Mouse (Mus musculus) bone marrow macrophage, adult 2 months (primary cell): ENCODE results near the gene Mogat2. TPM values are rescaled to one million over a fixed set of nuclear protein-coding genes. Genes with fewer than 3 reads are reported as not detected.
A peak's percentile ranks its signal among the peaks of the same experiment; 100 is the strongest.

Experiments used
- H3K27ac ChIP-seq: 2 replicates; pipeline ENCODE4 v1.5.1; 2012; ENCODE audit warnings: low read depth, low read length; ENCODE audit not compliant: insufficient read depth
- H3K4me1 ChIP-seq: 2 replicates; pipeline ENCODE4 v1.6.1; 2012; ENCODE audit warnings: low read length; ENCODE audit not compliant: control insufficient read depth, insufficient read depth
- H3K4me3 ChIP-seq: 2 replicates; pipeline ENCODE4 v1.5.1; 2012; ENCODE audit warnings: mild to moderate bottlenecking, low read length, moderate library complexity; ENCODE audit not compliant: insufficient read depth
- CTCF ChIP-seq: IDR thresholded peaks from 2 replicates; pipeline ENCODE4 v1.5.1; 2012; ENCODE audit warnings: low read depth, mild to moderate bottlenecking, low read length, moderate library complexity
- POLR2A ChIP-seq: IDR thresholded peaks from 2 replicates; pipeline ENCODE4 v1.6.1; 2012; ENCODE audit warnings: mild to moderate bottlenecking, low read depth, low read length, borderline replicate concordance
- polyA plus RNA-seq: library from polyadenylated mRNA; stranded (reverse); fragments of >200 nt; gene quantifications from 2 replicates; pipeline ENCODE4 v1.2.4, GENCODE M21; 2012; ENCODE audit not compliant: missing spikeins, insufficient read depth, insufficient read length

The Mogat2 gene
- polyA plus RNA-seq, 1 experiment: not detected

DNA sequence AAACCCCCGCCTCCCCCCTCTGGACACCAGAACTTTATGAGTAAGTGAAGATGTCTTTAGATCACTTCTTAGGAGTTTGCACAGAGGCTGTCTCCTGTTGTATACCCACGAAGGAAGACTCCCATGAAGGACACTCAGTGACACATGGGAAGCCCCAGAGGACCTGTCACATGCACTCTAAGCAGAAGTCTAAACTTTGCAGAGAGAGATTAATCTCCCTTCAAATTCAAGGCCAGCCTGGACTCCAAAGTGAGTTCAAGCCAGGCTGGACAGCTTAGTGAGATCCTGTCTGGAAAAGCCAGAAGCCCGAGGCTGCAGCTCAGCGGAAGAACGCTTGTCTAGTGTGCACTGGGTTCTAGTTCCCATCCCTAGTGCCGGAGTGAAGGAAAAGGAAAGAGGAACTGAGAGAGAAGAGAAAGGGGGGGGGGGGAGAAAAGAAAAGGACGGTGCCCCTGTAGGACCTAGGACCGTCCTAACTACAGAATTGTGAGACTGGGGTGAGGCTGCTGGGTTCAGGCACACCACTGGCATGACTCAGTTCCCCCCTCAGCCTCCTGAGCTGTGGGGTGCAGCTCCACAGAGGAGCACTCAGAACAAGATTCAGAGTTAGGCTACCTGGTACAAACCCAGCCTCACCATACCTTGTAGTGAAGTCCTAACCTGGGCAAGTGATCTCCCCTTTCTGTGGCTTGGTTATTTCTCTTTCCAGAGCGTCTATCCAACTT, 38.8 kb downstream of the Mogat2 start:
- TF ChIP-seq POLR2A: no peak
- peaks cover 11% of the 10 kb centered on the region for H3K4me1 ChIP-seq
- no peak overlapping the region for H3K27ac ChIP-seq
- H3K4me3 ChIP-seq: no peak overlapping the region

DNA sequence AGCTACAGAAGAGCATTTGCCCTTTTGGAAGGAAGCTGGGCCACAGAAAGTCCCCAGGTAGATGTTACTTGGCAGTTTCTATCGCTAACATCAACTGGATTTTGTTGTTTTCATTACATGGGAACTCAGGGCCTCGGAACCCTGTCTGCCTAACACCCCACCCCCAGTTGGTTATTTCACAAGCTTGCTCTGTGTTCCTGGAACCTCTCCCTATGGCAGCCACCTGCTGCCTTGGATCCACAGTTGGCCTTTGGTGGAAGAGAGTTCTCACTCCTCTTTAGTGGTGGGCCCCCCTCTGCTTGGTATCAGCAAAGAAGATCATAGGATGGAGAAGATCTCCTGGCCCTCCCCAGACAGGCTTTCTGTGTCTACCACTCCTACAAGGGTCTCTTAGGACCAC, 39.6 kb downstream of the Mogat2 start:
- no peak for TF ChIP-seq CTCF
- no peak for TF ChIP-seq POLR2A
- Histone ChIP-seq H3K4me1 (peaks cover 11% of the 10 kb centered on the region), H3K27ac (no peak overlapping the region), H3K4me3 (no peak overlapping the region)

DNA sequence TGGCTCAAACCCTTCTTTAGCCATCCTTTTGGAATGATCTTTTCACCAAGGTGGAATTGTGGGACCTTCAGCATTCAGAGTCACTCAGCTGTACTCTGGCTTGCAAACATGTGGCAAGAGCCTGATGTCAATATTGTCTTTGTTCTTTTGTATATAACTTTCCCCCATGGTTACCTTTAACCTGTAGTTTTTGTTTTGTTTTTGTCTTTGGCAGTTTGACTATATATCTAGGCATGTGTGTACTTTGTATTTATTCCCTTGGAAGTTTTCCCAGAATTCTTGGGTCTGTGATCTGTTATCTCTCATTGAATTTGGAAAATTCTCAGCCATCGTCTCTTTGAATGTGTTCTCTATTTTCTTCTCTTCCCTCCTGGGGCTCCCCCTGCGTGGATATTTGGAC, 43.9 kb downstream of the Mogat2 start:
- Histone ChIP-seq H3K4me3 (no peak overlapping the region), H3K4me1 (peaks cover 15% of the 10 kb centered on the region; the same call in 1 of the 2 replicates), H3K27ac (no peak overlapping the region)
- TF ChIP-seq POLR2A (no peak), CTCF (no peak)

DNA sequence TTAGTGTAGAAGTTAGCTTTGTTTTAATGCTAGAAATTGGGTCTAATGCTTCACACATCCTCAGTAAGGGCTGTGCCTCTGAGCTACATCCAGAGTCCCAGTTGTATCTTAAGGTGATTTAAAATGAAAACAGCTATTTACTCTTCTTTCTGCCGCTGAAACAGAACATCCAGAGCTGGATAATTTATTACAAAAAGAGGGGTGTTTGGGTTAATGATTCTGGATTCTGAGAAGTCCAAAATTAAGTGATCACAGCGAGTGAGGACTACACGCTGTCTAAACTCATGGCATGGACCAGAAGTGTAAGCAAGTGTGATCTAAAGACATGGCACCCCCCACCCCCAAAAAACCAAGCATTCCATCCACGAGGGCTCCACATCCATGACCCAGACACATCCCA, 44.5 kb downstream of the Mogat2 start:
- Histone ChIP-seq H3K27ac (no peak overlapping the region), H3K4me1 (peaks cover 11% of the 10 kb centered on the region; the same call in 1 of the 2 replicates), H3K4me3 (no peak overlapping the region)
- TF ChIP-seq POLR2A (no peak), CTCF (no peak)

DNA sequence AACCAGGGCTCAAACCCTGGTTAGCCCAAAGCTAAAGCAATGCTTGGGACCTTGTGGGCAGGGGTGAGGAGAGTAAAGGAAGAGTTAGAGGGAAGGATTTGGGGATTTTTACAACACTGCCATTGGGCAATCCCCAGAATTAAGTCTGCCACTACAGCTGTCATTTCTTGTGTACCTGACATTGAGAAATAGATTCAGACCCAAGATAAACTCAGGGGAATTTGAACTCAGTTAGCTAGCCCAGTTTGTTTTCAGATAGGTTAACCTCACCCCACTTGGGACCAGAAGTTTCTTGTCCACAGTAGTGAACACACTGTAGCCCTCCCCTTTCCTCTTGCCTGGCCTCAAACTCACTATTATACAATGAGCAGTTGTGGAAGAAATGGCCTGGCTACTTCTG, 47.0 kb downstream of the Mogat2 start:
- peaks cover 11% of the 10 kb centered on the region; the same call in 1 of the 2 replicates for H3K4me1 ChIP-seq
- no peak overlapping the region for H3K4me3 ChIP-seq
- TF ChIP-seq POLR2A: no peak
- no peak for TF ChIP-seq CTCF
- no peak overlapping the region for H3K27ac ChIP-seq

- Histone ChIP-seq H3K4me1 (peaks cover 11% of the 10 kb centered on the region; the same call in 1 of the 2 replicates), H3K27ac (no peak overlapping the region), H3K4me3 (no peak overlapping the region)
- no peak for TF ChIP-seq POLR2A
- no peak for TF ChIP-seq CTCF
Measured at GRCm38 (mm10) chr7:99189885-99190284, 48.5 kb downstream of the Mogat2 start.

DNA sequence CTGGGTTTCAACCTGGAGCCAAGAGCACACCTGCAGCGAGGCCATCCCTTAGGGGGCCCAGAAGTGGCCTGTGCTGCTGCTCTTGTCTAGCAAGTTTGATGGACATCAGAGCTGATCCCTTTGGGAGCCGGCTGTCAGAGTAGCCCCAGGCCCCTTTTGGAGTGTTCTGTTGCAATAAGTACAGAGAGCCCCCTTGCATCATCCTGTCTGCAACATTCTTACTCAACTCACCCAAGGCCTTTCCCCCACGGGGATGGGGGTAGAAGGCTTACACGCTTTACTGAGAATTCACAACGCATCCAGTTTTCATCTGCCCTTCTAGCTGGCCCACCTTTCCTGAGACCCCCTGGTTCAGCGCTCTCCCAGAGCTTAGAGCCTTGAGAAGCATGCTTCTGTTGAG, 49.8 kb downstream of the Mogat2 start:
- TF ChIP-seq POLR2A: no peak
- TF ChIP-seq CTCF: no peak

GRCm38 (mm10) chr7:99187451-99187850, 51.0 kb downstream of the Mogat2 start:
- Histone ChIP-seq H3K4me3 (no peak overlapping the region), H3K27ac (no peak overlapping the region), H3K4me1 (peaks cover 14% of the 10 kb centered on the region)
- TF ChIP-seq POLR2A: no peak
- TF ChIP-seq CTCF: no peak

More for the DNA sequence above, 49.8 kb downstream of the Mogat2 start:
- H3K4me3 ChIP-seq: no peak overlapping the region
- H3K4me1 ChIP-seq: peaks cover 14% of the 10 kb centered on the region
- no peak overlapping the region for H3K27ac ChIP-seq

- H3K4me1 ChIP-seq: peaks cover 13% of the 10 kb centered on the region
- TF ChIP-seq POLR2A (no peak), CTCF (no peak)
- no peak overlapping the region for H3K4me3 ChIP-seq
- H3K27ac ChIP-seq: no peak overlapping the region
Measured at GRCm38 (mm10) chr7:99185405-99185804, 53.0 kb downstream of the Mogat2 start.

GRCm38 (mm10) chr7:99183751-99184150, 54.7 kb downstream of the Mogat2 start:
- no peak for TF ChIP-seq POLR2A
- no peak for TF ChIP-seq CTCF
- Histone ChIP-seq H3K4me1 (peaks cover 8% of the 10 kb centered on the region), H3K4me3 (peak overlapping the region; percentile 65; the same call in 1 of the 2 replicates), H3K27ac (peak overlapping the region; percentile 40; the same call in 1 of the 2 replicates)
